Mouse (Mus musculus): Measurements from ENCODE around the gene Csdc2.
"Not testable (repeated sequence)": the region's sequence is repeated elsewhere in the genome, so short reads cannot be mapped to it uniquely, and the experiment has no call there.

Gene Csdc2

GRCm38 (mm10) chr15:81954716-81955115, 18.2 kb downstream of the Csdc2 start:
- DNase-seq (ENCODE audit: low read depth in 1 of 2, low spot score in 2 of 2) = no peak

GRCm38 (mm10) chr15:81955414-81955813, 18.9 kb downstream of the Csdc2 start:
- DNase-seq (ENCODE audit: low read depth in 1 of 2, low spot score in 2 of 2) = no peak

DNA sequence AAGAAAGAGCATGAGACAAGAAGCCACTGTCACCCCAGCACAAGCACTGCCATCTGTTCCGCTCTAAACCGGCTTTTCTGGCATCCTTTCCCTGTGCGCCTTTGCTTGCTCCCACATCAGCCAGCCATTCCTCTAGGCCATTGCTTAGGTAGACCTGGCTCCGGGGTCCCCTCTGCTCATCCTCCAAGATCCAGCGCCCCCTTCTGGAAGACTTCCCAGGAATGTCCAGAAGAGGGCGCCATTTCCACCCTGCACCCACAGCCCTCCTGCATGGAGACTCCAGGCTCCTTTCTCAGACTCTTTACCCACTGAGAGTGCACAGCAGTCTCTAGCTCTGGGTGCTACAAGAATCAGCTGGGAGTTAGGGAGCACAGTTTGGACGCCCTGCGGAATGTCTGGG, 19.9 kb downstream of the Csdc2 start:
- peak in 1 of 2 experiments; percentile 29 for DNase-seq (ENCODE audit: low read depth in 1 of 2, low spot score in 2 of 2)

DNA sequence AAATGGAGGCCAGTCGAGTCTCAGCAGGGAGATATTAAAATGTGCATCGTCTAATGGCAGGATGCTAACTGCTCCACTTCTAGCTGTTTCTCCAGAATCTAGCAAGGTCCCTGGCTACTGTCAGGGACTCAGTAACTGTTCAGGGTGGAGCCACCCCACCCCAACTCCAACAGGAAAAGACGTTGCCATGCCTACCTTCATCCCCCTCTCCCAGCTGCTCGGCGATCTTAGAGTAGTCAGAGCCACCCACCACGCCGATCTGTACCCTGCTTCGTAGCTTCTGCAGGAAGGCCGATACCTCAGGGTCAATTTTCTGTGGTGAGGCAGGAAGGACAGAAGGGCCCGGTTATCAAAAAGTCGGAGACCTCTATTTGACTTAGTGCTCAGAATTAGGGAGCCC, 21.0 kb downstream of the Csdc2 start:
- DNase-seq (ENCODE audit: low read depth in 1 of 2, low spot score in 2 of 2) = no peak

GRCm38 (mm10) chr15:81958906-81959305, 22.3 kb downstream of the Csdc2 start:
- no peak for DNase-seq (ENCODE audit: low read depth in 1 of 2, low spot score in 2 of 2)

DNA sequence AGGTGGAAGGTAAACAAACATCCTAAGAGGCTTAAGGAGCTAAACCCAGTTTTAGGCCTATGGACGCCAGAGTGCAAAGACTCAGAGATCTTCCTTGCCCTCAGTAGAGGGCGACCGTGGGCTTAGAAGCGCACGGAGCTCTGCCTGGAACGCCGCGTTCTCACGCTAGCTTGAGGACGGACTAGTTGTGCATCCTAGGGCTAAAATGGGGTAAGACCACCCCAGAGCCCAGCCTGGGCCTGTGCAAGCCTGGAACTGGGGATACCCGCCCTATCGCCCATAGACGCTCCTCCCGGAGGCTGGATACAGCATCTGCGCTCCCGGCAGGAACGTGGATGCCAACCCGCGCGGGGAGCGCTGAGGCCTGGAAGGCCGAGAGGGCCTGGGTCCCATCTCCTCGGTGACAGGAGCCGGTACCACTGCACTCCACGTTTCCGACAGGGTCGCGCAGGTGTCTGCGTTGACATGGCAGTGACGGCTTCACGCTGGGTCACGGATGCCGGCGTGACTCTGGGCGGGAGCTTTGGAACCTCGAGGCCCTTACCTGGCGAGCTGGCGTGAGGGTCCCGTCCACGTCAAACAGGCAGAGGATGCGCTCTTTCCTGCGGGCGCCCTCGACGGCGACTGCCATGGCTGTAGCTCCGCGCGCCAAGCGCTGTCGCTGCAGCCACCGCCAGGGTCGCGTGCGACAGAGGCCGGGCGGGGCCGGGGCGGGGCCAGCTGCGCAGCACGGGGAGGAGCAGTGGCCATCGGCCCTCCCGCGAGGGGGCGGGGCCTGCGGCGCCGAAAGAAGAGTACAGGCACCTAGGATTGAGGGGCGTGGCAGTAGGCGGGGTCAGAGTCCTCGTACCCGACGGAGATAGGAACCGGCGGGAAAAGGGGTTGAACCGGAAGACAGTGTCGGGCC, 23.9 kb downstream of the Csdc2 start, which contains the start of gene Pmm1:
Gene Pmm1 (minus strand): TSS at position 760 of the 907 bp plus-strand sequence.
- DNase-seq (ENCODE audit: low read depth in 1 of 2, low spot score in 2 of 2) = peak; percentile 93 to 96

DNA sequence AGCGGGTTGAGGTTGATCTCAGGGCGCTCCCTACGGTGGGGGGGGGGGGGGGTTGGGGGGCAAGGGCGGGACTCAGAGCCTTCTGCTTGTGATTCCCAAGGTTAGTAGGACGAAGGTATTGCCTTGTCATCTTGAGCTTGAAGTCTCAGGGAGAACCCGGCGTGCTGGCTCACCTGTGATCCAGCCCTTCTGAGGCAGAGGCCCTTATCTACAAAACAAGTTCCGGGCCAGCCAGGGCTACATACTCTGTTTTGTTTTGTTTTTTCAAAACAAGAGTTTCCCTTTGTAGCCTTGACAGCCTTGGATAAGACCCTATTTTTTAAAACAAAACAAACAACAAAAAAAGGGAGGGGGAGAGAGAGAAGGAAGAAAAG, 24.5 kb downstream of the Csdc2 start:
- DNase-seq (ENCODE audit: low read depth in 1 of 2, low spot score in 2 of 2) = no peak

DNA sequence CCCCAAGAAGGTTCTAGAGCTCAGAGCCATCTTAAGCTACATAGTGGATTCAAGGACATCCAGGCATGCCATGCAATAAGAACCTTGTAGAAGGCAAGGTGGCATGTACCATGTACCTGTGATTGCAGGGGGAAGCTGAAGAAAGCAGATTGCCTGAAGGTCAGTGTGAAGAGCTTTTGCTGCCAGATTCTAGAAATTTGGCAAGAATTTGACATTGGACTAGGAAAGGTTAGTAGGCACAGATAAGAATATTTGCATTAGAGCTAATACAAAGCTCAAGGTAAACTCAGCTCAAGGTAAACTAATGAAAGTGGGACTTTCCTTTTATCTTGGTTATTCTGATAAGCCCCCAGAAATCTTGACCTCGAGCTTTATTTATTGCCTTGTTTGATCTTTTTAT, 27.7 kb downstream of the Csdc2 start:
- no peak for DNase-seq (ENCODE audit: low read depth in 1 of 2, low spot score in 2 of 2)

DNA sequence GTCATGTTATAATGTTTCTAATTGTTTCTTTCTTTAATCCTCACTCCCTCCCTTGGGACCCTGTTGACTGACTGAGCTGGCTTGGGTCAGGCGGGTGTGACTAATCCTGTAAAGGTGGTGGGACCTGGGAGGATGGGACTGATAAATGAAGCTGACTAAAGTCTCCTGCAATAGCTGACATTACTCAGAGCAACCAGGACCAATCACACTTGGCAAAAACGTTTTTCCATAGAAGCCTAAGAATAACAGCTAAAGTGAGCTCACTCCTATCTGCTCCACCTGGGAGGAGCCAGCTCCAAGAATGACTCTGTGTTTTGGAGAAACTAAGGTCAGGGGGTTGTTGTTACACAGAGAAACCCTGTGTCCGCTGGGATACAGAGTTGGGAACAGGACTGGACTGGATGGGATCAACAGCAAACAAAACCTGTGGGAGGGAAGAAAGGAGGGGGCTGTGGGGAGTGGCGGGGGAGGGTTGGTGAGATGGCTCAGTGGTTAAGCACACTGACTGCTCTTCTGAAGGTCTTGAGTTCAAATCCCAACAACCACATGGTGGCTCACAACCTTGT, 28.5 kb downstream of the Csdc2 start:
- DNase-seq (ENCODE audit: low read depth in 1 of 2, low spot score in 2 of 2) = no peak

- no peak for DNase-seq (ENCODE audit: low read depth in 1 of 2, low spot score in 2 of 2)
Measured at GRCm38 (mm10) chr15:81966062-81966829, 29.7 kb downstream of the Csdc2 start.

DNA sequence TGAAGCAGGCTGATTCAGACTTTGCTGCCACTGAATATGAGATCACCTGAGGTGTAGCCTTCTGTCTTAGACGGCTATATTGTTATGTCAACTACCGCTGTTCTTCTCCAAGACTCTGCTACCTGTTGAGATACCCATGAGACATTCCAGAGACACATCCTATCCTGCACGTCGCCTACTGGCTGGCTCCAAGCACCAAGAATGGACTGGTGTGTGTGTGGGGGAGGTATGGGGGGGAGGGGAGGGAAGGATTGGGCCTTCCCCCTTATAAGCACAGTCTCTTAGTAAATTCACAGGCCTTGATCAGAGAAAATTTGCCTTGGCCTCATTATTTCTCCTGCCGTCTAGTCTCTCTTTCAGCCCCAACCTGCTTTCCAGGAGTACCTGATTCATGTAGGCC, 31.3 kb downstream of the Csdc2 start:
- no peak for DNase-seq (ENCODE audit: low read depth in 1 of 2, low spot score in 2 of 2)

- no peak for DNase-seq (ENCODE audit: low read depth in 1 of 2, low spot score in 2 of 2)
Measured at GRCm38 (mm10) chr15:81968447-81968846, 31.9 kb downstream of the Csdc2 start.

DNA sequence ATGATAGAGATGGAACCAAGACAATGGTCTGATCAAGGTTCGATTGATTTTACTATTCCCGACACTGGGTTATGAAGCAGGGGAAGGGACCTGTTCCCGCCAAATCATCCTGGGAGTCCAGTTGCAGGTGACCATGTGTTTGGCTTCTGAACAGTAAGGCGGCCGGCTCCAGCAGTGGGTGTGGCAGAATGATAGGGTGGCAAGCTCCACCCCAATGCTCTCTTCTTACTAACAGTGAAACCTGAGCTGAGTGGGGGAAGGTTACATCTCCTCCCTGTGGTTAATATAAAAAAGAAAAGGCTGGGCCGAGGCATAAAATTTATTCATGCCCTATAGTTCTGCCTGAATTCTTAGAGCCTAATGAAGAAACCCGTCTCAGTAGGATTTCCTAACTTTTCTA, 32.6 kb downstream of the Csdc2 start:
- DNase-seq (ENCODE audit: low read depth in 1 of 2, low spot score in 2 of 2) = no peak

DNA sequence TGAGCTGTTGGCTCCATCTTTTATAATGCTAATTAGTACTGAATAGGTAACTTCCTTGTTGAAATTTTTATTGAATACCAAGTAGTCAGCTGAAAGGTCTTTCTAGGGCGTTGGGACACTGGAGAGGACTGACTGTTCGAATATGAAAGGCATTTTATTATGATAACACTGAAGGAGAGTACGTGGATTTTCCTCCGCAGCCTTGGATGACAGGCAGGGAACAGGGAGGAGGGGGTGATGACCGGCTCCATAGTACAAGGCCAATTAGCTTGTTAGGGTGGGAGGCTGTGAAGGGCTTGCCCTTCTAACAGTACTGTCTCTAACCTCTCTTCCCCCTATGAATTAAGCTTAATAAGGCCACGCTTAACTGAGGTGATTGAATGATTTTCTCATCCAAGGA, 33.1 kb downstream of the Csdc2 start:
- not testable (repeated sequence) for DNase-seq (ENCODE audit: low read depth in 1 of 2, low spot score in 2 of 2)

DNA sequence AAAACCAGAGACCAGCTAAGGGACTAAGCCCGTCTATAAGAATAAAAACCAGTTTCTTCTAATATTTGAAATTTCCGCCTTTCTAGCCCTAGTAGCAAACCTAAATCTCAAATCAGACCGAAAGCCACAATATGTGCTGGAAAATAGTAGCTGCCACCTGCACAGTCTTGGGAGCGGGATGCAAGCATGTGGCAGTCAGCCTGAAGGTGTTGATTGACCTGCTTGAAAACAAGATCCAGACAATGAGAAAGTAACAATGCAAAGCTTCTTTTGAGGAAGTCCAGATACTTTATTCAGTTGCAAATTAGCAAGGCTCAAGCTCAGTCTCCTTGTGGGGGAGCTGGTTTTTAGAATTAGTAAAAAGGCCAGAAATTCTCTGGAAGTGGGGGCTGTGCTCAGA, 33.9 kb downstream of the Csdc2 start:
- not testable (repeated sequence) for DNase-seq (ENCODE audit: low read depth in 1 of 2, low spot score in 2 of 2)

- not testable (repeated sequence) for DNase-seq (ENCODE audit: low read depth in 1 of 2, low spot score in 2 of 2)
Measured at GRCm38 (mm10) chr15:81975156-81975555, 38.6 kb downstream of the Csdc2 start.

- DNase-seq (ENCODE audit: low read depth in 1 of 2, low spot score in 2 of 2) = no peak
Measured at GRCm38 (mm10) chr15:81980321-81980720, 43.8 kb downstream of the Csdc2 start, which contains the start of gene 1700029P11Rik. TSS of gene 1700029P11Rik (plus strand) at chr15:81980540.

DNA sequence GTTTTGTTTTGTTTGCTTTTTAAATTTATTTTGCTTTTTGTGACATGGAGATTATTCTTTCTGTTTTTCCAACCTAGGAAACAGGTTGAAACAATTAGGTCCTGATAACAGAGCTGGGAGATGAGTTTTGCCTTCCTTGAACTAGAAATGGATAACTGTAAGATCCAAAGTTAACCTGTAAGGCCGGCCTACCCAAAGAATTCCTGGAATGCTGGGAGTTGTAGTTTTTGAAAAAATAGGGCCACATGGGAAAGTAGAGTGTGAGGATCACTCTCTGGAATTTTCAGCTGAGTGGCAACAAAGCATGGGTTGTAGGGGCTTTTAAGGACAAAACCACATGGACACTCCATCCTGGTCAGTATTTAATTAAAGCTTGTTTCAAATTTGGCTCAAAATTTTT, 45.6 kb downstream of the Csdc2 start:
- DNase-seq (ENCODE audit: low read depth in 1 of 2, low spot score in 2 of 2) = no peak

GRCm38 (mm10) chr15:81985267-81986161, 49.0 kb downstream of the Csdc2 start:
- DNase-seq (ENCODE audit: low read depth in 1 of 2, low spot score in 2 of 2) = no peak

DNA sequence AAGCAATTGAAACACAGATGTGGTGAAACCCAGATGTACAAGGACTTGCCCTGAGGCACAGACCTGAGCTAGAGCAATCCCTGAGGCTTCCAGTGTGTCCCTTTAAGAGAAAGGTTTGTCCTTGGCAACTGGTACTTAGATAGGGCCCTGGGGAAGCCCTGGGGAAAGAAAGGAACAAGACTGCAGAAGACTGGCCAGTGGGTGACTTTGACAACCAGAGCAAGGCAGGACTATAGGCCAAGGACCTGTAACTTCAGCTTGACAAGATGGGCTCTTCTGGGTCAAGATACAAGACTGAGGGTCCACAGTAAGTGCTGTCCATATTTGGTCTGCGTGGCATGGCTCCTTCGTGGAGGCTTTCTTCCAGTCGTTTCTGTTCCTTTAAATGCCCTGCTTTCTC, 51.1 kb downstream of the Csdc2 start, which contains the start of gene Xrcc6:
Gene Xrcc6 (plus strand): TSS at position 190 of the 400 bp plus-strand sequence.
- no peak for DNase-seq (ENCODE audit: low read depth in 1 of 2, low spot score in 2 of 2)

Measured in monocyte, adult 2 months (primary cell).